Mouse (Mus musculus) olfactory bulb, adult 2 months (tissue): ENCODE data around the gene Hgfac.

ENCODE experiments used
- CTCF ChIP-seq: fragments of 200-500 bp; IDR thresholded peaks from 2 replicates; pipeline ENCODE4 v1.5.1; 2012; ENCODE audit warnings: low read depth, mild to moderate bottlenecking, low read length, moderate library complexity; ENCODE audit not compliant: insufficient read depth
- POLR2A ChIP-seq: fragments of 200-500 bp; IDR thresholded peaks from 2 replicates; pipeline ENCODE4 v1.6.1; 2012; ENCODE audit warnings: mild to moderate bottlenecking, low read depth, low read length, moderate library complexity; ENCODE audit not compliant: insufficient read depth

GRCm38 (mm10) chr5:35001144-35001543 is 40.2 kb upstream of the Hgfac start:
- TF ChIP-seq POLR2A, result no peak
- TF ChIP-seq CTCF, result no peak
